Mouse (Mus musculus) cerebellum, postnatal 14 days (tissue): ENCODE data around the gene Ccdc6.
"Not testable (repeated sequence)": the region's sequence is repeated elsewhere in the genome, so short reads cannot be mapped to it uniquely, and the experiment has no call there.

Experiments used
- DNase-seq, 2 experiments: peaks; one replicate each; pipeline ENCODE4 v3.0.0; 2021; ENCODE audit warnings: mixed read lengths in 2 of 2

Ccdc6 gene

DNA sequence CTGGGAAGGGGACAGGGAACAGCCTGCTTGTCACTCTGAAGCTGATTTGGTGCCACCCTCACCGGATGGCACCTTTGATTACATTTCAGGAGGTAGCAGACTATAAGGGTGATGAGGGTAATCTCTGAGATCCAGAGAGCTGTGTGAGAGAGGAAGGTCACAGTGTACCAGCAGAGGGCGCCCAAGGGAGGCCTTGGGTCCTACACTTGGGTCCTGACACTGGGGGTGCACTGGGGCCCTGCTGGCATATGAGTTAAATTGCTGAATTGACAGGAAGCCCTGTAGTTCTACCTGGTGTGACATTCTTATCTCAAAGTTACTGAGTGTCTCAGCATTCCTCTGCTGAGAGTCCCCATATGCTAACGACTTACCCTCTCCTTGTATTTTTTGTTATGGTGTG, 76.4 kb downstream of the Ccdc6 start:
- DNase-seq: peak; percentile 75 to 85

DNA sequence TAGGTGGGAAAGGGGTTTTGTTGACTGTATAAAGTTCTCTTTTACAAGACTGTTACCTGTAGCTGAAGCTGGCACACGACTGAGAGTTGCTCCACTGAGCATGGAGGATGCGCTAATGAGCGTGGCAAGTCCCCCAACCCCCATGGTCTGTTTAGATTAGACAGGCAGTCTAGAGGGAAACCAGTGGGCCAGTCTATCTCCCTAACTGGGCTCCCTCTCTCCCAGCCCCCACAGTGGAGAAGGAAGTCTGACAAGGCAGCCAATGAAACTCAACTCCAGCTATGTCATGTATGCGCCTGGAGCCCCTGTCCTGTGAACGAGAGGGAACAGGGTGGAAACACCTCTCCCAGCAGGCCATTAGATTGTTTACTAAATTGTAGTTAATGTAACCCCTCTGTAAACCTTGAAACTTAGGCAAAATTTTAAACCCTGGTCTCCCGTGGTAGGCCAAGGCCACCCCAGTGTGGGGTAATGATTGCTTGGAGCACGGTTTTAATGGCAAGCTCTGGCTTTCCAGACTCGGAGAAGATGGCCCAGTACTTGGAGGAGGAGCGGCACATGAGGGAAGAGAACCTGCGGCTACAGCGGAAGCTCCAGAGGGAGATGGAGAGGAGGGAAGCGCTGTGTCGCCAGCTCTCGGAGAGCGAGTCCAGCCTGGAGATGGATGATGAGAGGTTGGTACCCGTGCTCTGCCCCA, 77.7 kb downstream of the Ccdc6 start:
- no peak for DNase-seq

DNA sequence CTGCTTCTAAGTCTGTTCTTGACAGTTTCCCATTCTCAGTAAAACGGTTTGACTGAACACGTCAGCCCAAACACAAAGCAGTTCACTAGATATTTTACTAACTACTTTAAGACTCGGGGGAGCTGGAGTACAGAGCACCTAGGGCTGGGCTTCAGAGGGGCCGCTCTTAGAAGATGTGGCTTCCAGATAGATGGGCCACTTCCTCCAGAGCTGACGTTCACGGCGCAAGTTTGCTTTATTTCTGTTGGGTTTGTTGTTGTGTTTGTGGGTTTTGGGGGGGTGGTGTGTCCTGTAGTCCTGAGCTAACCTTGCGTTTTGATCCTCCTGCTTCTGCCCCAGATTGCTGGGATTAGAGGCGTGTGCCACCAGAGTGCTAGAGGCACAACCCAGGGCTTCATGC, 83.8 kb downstream of the Ccdc6 start:
- DNase-seq: no peak

DNA sequence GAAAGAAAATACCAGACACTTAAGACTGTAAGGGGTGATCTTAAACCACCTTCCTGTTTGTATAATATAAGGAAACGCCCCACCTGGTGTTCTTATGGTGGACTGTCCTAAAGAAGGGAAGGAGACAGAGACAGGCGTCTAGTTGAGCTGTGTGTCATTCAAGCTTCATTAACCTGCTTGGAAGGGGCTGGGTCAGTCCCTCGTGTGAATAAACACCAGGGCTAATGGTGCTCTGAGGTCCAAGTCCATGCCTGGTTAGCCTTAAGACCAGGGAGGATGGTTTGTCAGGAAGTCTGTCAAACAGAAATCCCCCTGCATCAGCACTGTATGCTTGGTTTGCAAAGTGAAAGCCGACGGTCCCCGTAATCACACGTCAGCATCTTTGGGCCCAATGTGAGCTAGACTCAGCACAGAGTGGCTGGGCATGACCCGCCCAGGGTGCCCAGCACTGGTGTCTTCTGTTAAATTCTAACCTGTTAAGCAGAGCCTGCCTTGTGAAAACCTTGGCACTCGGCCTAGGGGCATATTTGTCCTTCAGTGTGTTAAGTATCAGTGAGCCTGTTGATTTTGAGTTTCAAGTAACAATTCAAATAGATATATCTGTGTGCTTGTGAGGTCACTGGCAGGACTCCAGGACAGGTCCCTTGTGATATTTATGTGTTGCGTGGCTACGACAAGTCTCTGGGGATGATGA, 84.5 kb downstream of the Ccdc6 start:
- no peak for DNase-seq

DNA sequence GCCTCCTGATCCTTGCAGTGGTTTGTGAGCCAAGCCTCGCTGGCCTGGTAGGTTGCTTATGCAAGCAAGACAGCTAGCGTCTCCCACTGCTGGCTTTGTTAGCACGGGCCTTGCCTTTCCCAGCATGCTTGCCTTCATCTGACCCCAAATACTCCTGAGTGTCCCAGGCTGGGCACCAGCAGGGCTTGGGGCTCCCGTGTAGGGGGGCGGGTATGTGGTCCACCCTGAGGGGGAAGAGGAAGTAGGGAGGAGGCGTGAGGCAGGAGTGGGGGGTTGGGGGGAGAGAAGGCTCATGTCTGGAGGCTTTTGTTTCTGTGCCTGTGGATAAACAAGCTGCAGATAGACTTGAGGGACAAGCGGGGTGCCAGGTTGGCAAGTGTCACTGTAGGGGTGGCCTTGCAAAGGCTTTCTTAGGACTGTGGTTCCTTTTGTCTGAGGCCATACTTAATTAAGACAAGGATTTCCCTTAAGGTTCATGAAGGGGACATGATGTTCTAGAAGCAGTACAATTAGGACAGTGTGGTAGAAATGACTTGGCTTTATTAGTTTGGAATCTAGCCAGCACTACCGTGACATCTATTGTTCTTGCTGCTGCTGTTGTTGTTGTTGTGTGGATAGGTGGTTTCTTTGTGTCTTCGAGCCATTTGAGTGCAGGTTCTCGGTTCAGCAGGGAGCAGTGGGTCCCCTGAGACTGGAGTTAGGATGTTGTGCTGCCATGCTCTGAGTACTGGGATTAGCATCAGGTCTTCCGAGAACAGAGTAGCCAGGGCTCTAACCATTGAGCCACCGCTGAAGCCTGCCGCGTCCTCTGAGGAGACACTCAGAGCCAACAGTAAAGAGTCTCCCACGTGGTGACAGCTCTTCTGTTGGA, 86.5 kb downstream of the Ccdc6 start:
- DNase-seq: peak in 1 of 2 experiments; percentile 42

DNA sequence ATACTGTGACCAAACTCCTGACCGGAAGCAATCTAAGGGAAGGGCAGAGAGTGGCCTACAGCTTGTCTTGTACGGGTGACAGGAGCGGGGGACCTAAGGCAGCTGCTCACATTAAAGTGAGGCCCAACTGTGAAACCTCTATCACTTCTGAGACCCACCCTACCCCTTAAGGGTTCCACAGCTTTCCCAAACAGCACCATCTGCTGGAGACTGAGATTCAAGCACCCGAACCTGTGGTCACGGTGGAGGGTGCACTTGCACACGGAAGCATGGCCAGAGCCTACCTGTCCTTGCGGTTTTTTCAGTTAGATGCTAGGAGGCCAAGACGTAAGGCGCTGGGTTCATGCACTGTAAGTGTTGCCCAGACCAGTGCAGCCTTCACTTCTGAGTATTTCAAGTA, 89.2 kb downstream of the Ccdc6 start:
- peak; percentile 62 to 74 for DNase-seq

DNA sequence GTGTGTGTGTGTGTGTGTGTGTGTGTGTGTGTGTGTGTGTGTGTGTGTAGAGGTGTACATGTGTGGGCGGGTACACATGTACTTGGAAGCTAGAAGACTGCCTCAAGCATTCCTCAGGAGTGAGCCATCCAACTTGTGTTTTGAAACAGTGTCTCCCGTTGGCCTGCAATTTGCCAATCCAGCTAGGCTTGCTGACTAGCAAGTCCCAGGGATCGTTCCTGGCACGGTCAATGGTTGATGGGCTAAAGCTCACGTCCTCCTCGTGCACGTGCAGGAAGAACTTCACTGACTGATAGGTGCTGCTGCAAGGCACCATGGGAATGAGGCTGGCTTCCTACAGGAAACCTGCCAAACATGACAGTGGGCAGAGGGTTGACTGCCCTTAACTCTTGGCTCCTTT, 89.7 kb downstream of the Ccdc6 start:
- DNase-seq: no peak

DNA sequence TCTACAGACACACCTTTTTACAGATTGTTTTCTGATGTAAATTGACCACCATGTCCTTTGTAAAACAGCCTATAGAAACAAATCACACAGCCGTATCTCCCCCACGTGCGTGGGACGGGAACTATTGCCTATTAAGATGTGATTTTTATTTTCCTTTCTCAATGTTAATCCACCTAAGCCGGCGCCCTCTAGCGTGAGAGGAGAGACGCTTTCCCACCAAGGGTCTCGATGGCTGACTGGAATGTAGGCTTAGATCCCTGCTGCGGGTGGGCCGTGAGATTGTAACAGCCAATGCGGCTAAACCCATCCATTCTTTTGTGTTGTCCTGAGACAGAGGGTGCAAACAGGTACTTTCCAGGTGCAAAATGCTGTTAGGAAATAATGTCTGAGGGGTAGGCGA, 92.9 kb downstream of the Ccdc6 start:
- peak in 1 of 2 experiments; percentile 35 for DNase-seq

DNA sequence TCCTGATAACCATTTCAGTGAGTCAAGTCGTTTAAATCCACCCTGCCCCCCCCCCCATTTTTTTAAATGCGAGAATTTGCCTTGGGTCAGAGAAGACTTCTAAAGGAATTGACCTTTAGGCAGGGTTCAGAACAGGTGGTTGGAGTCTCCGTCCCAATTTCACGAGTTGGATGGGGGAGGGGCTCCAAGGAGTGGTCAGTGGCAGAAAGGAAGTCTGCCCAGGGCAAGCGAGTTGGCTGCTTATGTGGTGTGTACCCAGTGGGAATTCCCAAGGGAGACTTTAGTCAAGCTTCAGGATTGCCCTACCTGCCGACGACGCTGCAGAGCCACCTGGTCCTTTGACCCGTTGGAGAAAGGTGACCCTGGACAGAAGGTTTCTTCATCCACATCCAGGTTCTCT, 97.4 kb downstream of the Ccdc6 start:
- DNase-seq: no peak

DNA sequence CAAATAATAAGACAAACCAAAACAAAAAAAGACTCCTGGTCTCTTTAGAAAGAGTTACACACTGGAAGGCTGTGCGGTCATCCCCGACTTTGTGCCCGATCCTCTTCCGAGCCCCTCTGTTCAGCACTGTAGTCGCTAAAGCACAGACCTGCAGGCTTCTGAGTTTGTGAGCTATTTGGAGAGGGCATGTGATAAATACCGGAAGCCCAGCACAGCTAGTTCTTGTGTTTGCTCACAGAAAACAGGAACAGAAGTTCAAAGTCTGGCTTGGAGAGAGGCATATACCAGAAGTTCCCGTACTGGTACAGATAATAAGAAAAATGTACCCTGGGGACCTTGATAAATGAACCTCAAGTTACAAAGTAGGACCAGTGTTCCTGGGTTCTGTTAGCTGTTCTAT, 98.4 kb downstream of the Ccdc6 start:
- DNase-seq: no peak

DNA sequence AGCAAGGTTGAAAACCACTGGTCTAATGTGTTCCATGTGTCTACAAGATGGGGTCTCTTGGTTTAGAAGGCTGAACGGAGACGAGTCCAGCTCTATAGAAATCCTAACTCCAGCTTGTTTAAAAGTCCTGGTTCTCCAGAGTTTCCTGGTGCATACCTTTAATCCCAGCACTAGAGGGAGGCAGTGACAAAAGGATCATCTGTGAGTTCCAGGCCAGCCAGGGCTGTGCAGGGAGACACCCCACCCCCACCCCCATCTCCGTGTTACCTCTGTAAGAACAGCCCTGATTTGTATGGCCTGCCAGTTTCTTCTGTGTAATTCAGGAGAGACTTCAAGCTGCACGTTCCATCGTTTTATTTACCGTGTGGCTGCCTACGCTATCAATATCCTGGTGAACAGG, 98.9 kb downstream of the Ccdc6 start:
- peak; percentile 54 to 60 for DNase-seq

DNA sequence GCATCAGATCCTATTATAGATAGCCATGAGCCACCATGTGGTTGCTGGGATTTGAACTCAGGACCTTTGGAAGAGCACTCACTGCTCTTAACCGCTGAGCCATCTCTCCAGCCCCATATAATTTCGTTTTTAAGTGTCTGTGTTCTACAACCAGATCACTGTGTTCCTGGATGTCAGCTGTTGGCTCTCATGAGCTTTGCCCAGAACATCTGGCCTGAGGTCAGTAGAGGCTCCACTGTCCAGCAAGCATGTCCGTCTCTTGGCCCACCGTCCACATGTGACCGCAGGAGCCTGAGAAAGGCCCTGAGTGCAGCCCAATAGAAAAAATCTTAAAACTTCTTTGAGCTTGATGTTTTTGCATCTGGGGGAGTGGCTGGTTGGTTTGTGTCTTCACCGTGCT, 99.7 kb downstream of the Ccdc6 start:
- DNase-seq: no peak

DNA sequence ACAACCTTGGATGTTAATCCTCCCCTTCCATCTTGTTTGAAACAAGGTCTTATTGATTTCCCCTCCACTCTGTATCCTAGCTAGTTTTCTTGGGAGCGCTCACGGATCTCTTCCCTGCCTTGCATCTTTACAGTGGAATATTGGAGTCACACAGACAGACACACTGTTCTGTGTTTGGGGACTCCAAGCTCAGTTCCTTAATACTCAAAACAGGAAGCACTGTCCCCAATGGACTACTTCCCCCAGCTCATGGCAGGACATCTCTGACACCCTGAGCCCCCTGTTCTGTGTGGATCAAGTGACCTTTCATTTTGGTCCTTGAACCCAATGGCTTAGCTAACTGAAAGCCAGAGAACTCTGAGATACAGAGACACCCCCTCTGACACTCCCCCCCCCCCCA, 100.7 kb downstream of the Ccdc6 start:
- DNase-seq: no peak

DNA sequence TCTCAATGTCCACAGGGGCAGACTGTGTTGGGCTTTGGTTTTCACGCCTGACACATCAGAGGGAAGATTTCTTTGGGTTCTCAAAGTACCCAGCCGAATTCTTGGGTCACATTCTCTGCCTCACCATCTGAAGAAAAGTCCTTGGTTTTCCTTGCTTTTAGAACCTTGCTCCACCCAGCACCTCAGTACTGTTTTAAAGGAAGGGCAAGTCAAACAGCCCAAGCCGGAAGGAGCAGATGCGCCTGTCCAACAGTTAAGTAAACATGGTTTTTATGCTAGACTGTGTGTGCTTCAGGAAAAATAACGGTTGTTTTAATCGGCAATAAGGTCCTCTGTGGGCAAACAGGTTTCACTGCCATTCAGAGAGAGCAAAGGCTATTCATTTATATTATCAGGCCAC, 101.1 kb downstream of the Ccdc6 start:
- no peak for DNase-seq

DNA sequence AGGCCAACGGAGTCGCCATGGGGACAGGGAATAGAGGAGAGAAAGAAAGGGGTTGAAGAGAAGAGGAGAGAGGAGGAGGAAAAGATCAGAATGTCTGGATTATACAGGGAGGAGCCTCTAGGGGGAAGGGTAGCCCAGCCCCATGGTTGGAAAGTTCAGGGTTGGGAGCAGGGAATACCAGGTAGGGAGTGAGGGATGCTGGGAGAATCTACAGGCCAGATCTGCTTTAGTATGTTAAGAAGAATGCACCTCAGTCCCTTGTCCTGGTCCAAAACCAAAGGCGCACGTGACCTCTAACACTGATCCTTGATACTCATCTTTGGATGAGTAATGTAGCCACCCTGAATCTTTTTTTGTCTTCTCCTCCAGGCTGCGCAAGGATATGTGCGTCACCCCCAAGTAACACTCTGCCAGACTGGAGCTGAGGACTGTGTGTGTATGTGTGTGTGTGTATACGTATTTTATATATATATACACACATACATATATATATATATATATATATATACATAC, 102.1 kb downstream of the Ccdc6 start:
- DNase-seq: no peak

DNA sequence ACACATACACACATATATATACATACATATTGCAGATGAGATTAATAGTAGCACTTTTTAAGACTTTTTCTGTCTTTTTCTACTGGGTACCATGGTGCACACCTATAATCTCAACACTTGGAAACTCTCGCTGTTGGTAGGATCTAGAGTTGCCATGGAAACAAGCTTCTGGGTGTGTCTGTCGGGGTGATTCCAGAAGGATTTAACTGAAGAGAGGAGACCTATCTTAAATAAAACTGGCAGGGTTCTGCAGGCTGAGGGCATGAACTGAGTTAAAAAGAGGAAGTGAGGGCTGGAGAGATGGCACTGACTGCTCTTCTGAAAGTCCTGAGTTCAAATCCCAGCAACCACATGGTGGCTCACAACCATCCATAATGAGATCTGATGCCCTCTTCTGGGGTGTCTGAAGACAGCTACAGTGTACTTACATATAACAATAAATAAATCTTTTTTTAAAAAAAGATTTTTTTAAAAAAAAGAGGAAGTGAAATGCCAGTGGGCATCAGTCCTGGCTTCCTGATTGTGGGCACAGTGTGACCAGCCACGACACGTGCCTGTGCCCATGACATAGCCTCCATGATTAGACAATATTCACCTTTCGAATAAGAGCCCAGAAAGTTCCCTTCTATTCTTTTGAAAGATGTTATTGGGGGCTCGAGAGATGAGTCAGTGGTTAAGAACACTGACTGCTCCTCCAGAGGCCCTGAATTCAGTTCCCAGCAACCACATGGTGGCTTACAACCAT, 102.7 kb downstream of the Ccdc6 start:
- DNase-seq: no peak

DNA sequence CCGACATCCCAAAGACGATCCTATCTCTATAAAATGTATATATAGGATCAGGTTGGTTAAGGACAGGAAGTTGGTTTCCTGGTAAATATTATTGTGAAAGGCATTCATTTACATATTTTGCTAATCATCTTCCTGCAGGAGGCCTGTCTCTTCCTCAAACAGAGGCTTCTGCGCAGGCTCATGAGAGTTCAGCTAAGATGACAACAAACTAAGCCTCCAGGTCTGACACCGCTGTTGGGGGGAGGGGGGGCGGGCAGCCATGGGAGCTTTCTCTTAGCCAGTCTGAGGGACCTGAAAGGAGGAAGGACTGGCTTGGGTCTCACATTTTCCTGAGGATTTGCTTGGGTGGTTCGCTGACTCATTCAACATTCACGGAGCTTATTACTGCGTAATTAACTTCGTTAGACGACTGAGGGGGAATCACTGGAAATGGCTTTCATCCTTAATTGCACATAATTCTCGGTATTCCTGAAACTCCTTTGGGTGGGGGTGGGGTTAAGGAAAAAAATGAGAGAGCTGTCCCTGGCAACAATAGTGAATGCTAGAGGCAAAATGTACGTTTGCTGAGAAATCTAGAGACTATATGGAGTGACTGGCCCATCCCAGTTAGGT, 104.1 kb downstream of the Ccdc6 start:
- no peak for DNase-seq

DNA sequence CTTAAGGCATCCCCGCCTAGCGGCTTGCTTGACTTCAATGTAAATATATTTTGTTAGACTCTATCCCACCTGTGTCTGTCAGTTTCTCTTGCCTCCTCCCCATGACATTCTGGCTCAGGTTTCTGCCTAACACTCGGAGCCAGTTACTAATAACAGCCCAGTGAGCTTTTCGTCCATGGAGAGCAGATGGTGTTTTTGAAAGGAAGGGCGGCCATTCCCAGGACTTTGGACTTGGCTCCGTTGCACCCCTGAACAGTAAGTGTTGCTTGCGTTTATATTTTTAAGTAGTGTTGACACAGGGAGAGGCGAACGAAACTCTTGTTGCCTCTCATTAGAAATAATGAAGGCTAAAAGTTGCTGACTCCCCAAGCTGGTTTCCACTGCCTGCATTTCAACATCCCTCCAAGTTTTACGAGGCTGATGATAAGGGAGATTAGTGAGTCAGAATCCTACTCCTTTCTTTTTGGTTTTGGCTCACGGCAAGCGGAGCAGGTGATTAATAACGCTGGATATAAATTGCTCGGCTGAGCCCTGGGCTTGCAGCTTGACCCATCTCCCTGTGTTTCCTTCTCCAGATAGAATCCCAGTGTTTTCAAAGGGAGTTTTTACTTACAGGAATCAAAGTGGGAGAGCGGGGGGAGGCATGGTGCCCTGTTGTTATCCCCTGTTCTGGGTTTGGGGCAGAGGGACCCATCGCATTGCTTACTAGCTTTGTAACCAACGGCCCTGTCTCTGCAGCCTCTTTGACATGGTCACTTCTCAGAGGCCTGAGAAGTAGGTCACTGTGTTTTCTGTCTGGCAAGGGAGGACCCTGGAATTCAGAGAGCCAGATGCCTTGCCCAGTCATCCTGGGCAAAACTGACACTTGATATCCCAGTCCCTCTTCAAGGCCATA, 107.8 kb downstream of the Ccdc6 start, which contains the start of gene Mrln:
Gene Mrln (plus strand): TSS at position 160 of the 895 bp plus-strand sequence.
- peak; percentile 70 to 84 for DNase-seq

DNA sequence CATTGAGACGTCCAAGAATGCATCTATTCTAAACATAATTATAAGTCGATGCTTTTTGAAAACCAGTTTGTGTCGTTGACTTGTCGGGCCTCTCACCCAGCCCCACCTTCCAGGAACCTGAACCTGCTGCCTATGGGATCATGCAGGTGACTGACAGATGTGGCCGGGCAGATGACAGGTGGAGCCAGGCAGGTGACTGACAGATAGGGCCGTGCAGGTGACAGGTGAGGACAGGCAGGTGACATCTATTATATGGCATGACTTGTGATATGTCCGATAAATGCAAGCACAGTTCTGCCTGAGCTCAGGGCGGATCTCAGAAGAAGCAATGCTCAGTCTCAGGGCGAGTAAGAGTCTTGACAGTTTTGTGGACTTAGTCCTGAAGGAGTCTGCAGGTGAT, 114.4 kb downstream of the Ccdc6 start:
- DNase-seq: no peak

DNA sequence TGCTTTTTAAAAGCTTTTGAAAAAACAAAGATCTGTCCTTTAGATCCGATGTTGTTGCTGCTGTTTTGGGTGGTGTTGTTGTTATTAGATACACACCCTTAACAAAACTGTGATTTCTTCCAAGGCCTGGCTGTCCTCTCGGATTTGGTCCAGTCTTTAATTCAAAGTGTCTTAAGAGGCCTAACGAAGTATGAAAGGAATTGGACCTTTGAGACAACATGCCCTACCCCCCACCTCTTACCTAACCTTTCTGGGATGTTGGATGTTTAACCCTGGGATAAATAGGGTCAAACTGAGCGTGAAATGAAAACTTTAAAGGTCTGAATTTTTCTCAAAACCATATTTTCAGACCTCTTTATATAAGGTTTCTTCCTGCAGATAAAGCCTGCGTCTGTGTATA, 124.0 kb downstream of the Ccdc6 start:
- DNase-seq: no peak

DNA sequence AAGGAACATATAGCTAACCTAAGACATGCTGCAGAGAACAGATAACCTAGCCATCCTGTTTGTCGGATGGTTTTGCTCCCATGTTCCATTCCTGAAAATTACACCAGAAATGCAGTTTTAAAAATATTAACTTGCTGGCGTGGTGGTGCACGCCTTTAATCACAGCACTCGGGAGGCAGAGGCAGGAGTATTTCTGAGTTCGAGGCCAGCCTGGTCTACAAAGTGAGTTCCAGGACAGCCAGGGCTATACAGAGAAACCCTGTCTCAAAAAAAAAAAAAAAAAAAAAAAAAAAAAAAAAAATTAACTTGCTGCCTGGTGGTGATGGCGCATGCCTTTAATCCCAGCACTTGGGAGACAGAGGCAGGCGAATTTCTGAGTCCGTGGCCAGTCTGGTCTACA, 125.3 kb downstream of the Ccdc6 start:
- not testable (repeated sequence) for DNase-seq
